Mouse (Mus musculus): ENCODE results near the gene Col6a2. TPM values are rescaled to one million over a fixed set of nuclear protein-coding genes. Genes with fewer than 3 reads are reported as not detected.

Gene Col6a2
- 666 and 1,524 TPM in 2 replicates for polyA plus RNA-seq (2012; rRNA removed; ENCODE audit: low replicate concordance)

DNA sequence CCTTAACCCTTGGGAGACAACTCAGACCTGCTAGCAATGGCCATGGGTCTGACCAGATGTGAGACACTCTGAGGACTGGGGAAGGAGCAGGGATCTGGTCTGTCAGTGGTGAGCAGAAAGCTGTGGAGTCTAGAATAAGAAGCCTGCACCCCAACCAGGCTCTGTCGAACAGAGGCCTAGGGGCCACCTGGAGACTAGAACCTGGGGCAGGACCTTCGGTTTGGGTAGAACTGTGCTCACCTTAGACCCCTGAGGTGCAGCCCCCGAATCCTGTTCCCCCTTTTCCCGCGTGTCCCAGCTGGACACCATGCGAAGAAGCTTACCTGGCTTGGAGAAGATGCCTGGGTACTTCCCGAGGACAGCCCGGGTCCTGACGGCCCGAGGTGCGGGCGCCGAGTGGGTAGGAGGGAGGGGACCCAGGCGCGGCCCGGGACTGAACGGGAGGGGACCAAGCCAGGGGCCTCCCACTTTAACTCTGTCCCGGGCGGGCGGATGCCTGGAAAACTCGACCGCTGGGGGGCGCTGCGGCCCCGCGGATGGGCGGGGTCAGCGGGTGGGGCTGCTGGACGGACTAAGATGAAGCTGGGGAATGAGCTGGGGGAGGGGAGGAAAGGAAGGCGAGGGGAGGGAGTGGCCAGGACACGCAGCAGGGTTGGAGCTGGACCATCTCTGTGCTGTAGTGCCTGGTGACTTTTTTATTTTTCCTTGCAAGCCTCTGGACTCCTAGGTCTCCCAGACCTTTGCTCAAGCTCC, at the start of gene Col6a2:
TSS of gene Col6a2 (minus strand) at position 703 of the 753 bp plus-strand sequence.

DNA sequence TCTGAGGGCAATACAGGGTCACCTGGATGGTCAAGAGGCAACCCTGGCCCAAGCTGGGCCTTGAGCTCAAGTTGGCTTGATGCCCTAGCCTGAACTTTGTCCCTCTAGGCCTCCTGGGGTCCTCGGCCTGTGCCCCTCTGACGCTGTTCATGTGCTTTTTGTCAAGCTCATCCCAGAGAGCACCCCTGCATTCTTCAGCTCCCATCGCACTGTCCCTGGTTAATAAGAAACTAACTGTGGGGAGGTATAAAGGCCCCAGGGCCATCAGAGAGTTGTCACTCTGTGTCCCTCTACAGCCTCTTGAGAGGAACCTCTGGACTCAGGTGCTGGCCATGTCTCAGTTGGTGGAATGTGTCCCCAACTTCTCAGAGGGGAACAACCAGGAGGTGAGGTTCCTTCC, 48.1 kb downstream of the Col6a2 start, which contains the start of gene Ftcd:
TSS of gene Ftcd (plus strand) at position 275 of the 400 bp plus-strand sequence.

DNA sequence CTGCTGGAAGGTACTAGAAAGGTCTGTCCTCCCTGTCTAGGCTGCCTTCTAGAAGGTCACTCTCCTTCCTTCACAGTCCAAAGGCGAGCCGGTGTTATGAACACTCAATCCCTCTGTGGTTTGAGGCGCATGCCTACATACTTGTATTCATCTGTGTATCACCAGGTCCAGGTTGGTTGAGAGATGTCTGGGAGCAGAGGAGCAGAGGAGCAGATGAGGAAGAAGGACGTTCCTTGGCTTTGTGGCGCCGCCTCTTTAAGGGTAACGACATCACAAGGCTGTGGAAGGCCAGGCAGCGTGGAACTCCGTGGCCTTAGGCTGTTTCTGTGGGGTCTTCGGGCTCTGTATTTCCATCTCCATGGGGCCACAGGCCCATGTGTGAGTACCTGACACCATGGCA, 61.5 kb downstream of the Col6a2 start, which contains the start of gene Spatc1l:
TSS of gene Spatc1l (plus strand) at position 301 of the 400 bp plus-strand sequence.

Other genes with a start within 250 kb of the Col6a2 start
- not detected in 2 replicates for gene AC141477.1, start 183.2 kb downstream of the Col6a2 start, polyA plus RNA-seq (2012; rRNA removed; ENCODE audit: low replicate concordance)
- gene Pcnt, start 180.8 kb downstream of the Col6a2 start, polyA plus RNA-seq (2012; rRNA removed; ENCODE audit: low replicate concordance), result 12.7 and 19.0 TPM in 2 replicates
- not detected in 2 replicates for gene 2610028H24Rik, start 174.5 kb downstream of the Col6a2 start, polyA plus RNA-seq (2012; rRNA removed; ENCODE audit: low replicate concordance)
- 21.5 and 32.8 TPM in 2 replicates for gene Mcm3ap, start 154.7 kb downstream of the Col6a2 start, polyA plus RNA-seq (2012; rRNA removed; ENCODE audit: low replicate concordance)
- gene Ybey, start 154.5 kb downstream of the Col6a2 start, polyA plus RNA-seq (2012; rRNA removed; ENCODE audit: low replicate concordance), result 2.2 and 3.1 TPM in 2 replicates
- 36.3 and 48.7 TPM in 2 replicates for gene Lss, start 92.0 kb downstream of the Col6a2 start, polyA plus RNA-seq (2012; rRNA removed; ENCODE audit: low replicate concordance)
- gene Spatc1l, start 61.4 kb downstream of the Col6a2 start, polyA plus RNA-seq (2012; rRNA removed; ENCODE audit: low replicate concordance), result not detected in 2 replicates
- gene Ftcd, start 48.0 kb downstream of the Col6a2 start, polyA plus RNA-seq (2012; rRNA removed; ENCODE audit: low replicate concordance), result not detected in 2 replicates
- 688 and 1,410 TPM in 2 replicates for gene Col6a1, start 102.5 kb upstream of the Col6a2 start, polyA plus RNA-seq (2012; rRNA removed; ENCODE audit: low replicate concordance)